ENCODE assay signal across 20 mouse cellular contexts in the genomic region with DNA sequence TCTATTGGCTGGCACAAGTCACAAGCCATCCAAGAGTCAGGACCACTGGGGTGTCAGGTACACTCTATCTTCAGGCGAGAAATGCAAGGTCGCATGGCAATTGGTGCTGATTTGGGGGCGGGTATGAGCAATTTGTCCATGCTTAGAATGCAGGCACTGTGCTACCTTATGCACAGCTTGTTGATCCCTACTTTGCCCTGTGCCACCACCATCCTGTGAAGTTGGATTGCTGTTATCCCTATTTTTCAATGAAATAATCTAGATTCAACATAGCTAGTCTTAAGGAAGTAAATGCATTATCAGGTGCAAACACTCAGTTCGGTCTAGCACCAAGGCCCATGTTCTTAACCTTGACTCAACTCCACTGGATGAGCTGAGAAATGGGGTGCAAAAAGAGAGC.
DNase-seq lines count a peak whose midpoint lies in the region; ATAC-seq and TF ChIP-seq lines count a peak whose summit lies in the region.
"Had no signal": no experiment of that assay in that cellular context is flagged by ENCODE, and none has a peak within 500 bp of the region (broad histone marks: within the 10 kb centered on the region; RNA-seq: fewer than 3 reads in every experiment).

No protein-coding gene starts in this region.

- TF ChIP-seq CTCF in MEL (IDR thresholded peaks at IDR 0.05 in 2 of 3, conservative IDR thresholded peaks at IDR 0.05 in 1 of 3; ENCODE audit: control insufficient read depth in 1 of 3, insufficient read depth in 1 of 3, low read depth in 2 of 3, low read length in 3 of 3, poor library complexity in 1 of 3, severe bottlenecking in 1 of 3), result no peak
- no peak for TF ChIP-seq CTCF in stomach, postnatal 0 days (IDR thresholded peaks at IDR 0.05; ENCODE audit: low read depth)

- H3K9me3 ChIP-seq in MEL (replicated peaks; ENCODE audit: insufficient read depth, low read length), result no peaks in the 10 kb centered on the region
- H3K9me3 ChIP-seq in stomach, postnatal 0 days (ENCODE audit: control insufficient read depth, low read length), result no peaks in the 10 kb centered on the region
- H3K9me3 ChIP-seq in forebrain, embryonic 14.5 days (replicated peaks; ENCODE audit: control insufficient read depth, low read length), result no peaks in the 10 kb centered on the region
- no peaks in the 10 kb centered on the region for H3K9me3 ChIP-seq in hindbrain, embryonic 11.5 days (ENCODE audit: control insufficient read depth, low read length)
- H3K9me3 ChIP-seq: G1E had no signal

- WGBS in stomach, postnatal 0 days, result 84% methylated on average over 4 of the region's 4 CpGs
- WGBS in forebrain, embryonic 14.5 days, result 98% methylated on average over 4 of the region's 4 CpGs
- WGBS in hindbrain, embryonic 11.5 days, result 98% methylated on average over 4 of the region's 4 CpGs

- H3K36me3 ChIP-seq in MEL (ENCODE audit: control insufficient read depth in 1 of 2, insufficient read depth in 2 of 2, low read length in 2 of 2), result 0 out of 4 replicates have a peak, but pooled peaks cover 0 to 1% of the 10 kb centered on the region in 2 experiments
- no peaks in the 10 kb centered on the region for H3K36me3 ChIP-seq in stomach, postnatal 0 days (ENCODE audit: control insufficient read depth, insufficient read depth, low read length)
- H3K36me3 ChIP-seq in forebrain, embryonic 14.5 days (ENCODE audit: control insufficient read depth, insufficient read depth, low read length), result no peaks in the 10 kb centered on the region
- H3K36me3 ChIP-seq in hindbrain, embryonic 11.5 days (ENCODE audit: control insufficient read depth, insufficient read depth, low read length), result no peaks in the 10 kb centered on the region
- H3K36me3 ChIP-seq: G1E had no signal

- DNase-seq in MEL (ENCODE audit: low read depth, low spot score), result peak; percentile 44
- DNase-seq in stomach, postnatal 0 days (ENCODE audit: low spot score), result no peak
- DNase-seq in forebrain, embryonic 14.5 days (ENCODE audit: low spot score), result no peak
- DNase-seq in hindbrain, embryonic 11.5 days (ENCODE audit: low spot score), result no peak
- DNase-seq: adrenal gland, adult 2 months; adrenal gland, adult 8-10 months; adrenal gland, postnatal 10 days; adrenal gland, postnatal 14 days; adrenal gland, postnatal 25 days; adrenal gland, postnatal 36 days; B cell, adult 2 months; cerebellum, adult 11 months; cerebellum, adult 11-12 months; cerebellum, adult 18-20 months; cerebellum, adult 2 months had no signal

- H3K79me2 ChIP-seq in MEL (ENCODE audit: control insufficient read depth, insufficient read depth, low read length, poor library complexity), result no peaks in the 10 kb centered on the region

- TF ChIP-seq POLR2A in MEL (IDR thresholded peaks at IDR 0.05; ENCODE audit: control insufficient read depth in 1 of 2, insufficient read depth in 1 of 2, low read depth in 1 of 2, low read length in 2 of 2, poor library complexity in 1 of 2), result no peak; a peak in 1 of 4 replicates

- H3K27ac ChIP-seq in MEL (ENCODE audit: control insufficient read depth, low read depth, low read length), result no peak overlapping the region
- H3K27ac ChIP-seq in stomach, postnatal 0 days (replicated peaks), result no peak overlapping the region
- no peak overlapping the region for H3K27ac ChIP-seq in forebrain, embryonic 14.5 days (ENCODE audit: low read depth, low read length)
- no peak overlapping the region for H3K27ac ChIP-seq in hindbrain, embryonic 11.5 days (ENCODE audit: low read depth, low read length)

- H3K27me3 ChIP-seq in MEL (ENCODE audit: control insufficient read depth in 1 of 2, insufficient read depth in 2 of 2, low read length in 2 of 2), result no peaks in the 10 kb centered on the region
- H3K27me3 ChIP-seq in stomach, postnatal 0 days (ENCODE audit: control insufficient read depth, insufficient read depth, low read length), result no peaks in the 10 kb centered on the region
- no peaks in the 10 kb centered on the region for H3K27me3 ChIP-seq in forebrain, embryonic 14.5 days (replicated peaks; ENCODE audit: control insufficient read depth, insufficient read depth, low read length)
- no peaks in the 10 kb centered on the region for H3K27me3 ChIP-seq in hindbrain, embryonic 11.5 days (ENCODE audit: control insufficient read depth, insufficient read depth, low read length)
- H3K27me3 ChIP-seq: CH12.LX, Patski had no signal

- TF ChIP-seq RAD21 in MEL (IDR thresholded peaks at IDR 0.05; ENCODE audit: low read depth, low read length), result no peak

- TF ChIP-seq EP300 in MEL (IDR thresholded peaks at IDR 0.05; ENCODE audit: low read depth in 1 of 2, low read length in 2 of 2), result no peak
- no peak for TF ChIP-seq EP300 in stomach, postnatal 0 days (optimal IDR thresholded peaks at IDR 0.05)

- no peaks in the 10 kb centered on the region for H3K4me1 ChIP-seq in MEL (ENCODE audit: control insufficient read depth in 1 of 2, insufficient read depth in 2 of 2, low read length in 2 of 2)
- H3K4me1 ChIP-seq in stomach, postnatal 0 days (replicated peaks; ENCODE audit: control insufficient read depth, insufficient read depth), result no peaks in the 10 kb centered on the region
- no peaks in the 10 kb centered on the region for H3K4me1 ChIP-seq in forebrain, embryonic 14.5 days (ENCODE audit: control insufficient read depth, insufficient read depth, low read length)
- no peaks in the 10 kb centered on the region for H3K4me1 ChIP-seq in hindbrain, embryonic 11.5 days (replicated peaks; ENCODE audit: control insufficient read depth, insufficient read depth, low read length)

- ATAC-seq in stomach, postnatal 0 days (ENCODE audit: low FRiP score, low TSS enrichment), result peak; percentile 43; the same call in 1 of the 2 replicates
- no peak for ATAC-seq in forebrain, embryonic 14.5 days
- no peak for ATAC-seq in hindbrain, embryonic 11.5 days (ENCODE audit: low FRiP score)
- ATAC-seq: activated CD4-positive, CD25-positive, alpha-beta regulatory T cell, adult 4 months; CD4-positive, CD25-positive, alpha-beta regulatory T cell, adult 4 months; Patski had no signal

- H3K4me2 ChIP-seq in stomach, postnatal 0 days (replicated peaks; ENCODE audit: low read depth), result no peak overlapping the region
- no peak overlapping the region for H3K4me2 ChIP-seq in forebrain, embryonic 14.5 days (ENCODE audit: low read length)
- no peak overlapping the region for H3K4me2 ChIP-seq in hindbrain, embryonic 11.5 days (replicated peaks; ENCODE audit: low read depth, low read length)

- no peak overlapping the region for H3K9ac ChIP-seq in MEL (ENCODE audit: control insufficient read depth, low read depth, low read length, poor library complexity, severe bottlenecking)
- no peak overlapping the region for H3K9ac ChIP-seq in stomach, postnatal 0 days (ENCODE audit: low read length)
- no peak overlapping the region for H3K9ac ChIP-seq in forebrain, embryonic 14.5 days (ENCODE audit: low read length)
- H3K9ac ChIP-seq in hindbrain, embryonic 11.5 days (ENCODE audit: low read depth, low read length), result no peak overlapping the region

- H3K4me3 ChIP-seq in MEL (ENCODE audit: control insufficient read depth in 1 of 2, insufficient read depth in 1 of 2, low read depth in 2 of 2, low read length in 2 of 2), result no peak overlapping the region
- H3K4me3 ChIP-seq in stomach, postnatal 0 days (ENCODE audit: low read depth, low read length), result no peak overlapping the region
- no peak overlapping the region for H3K4me3 ChIP-seq in forebrain, embryonic 14.5 days (ENCODE audit: low read depth, low read length)
- no peak overlapping the region for H3K4me3 ChIP-seq in hindbrain, embryonic 11.5 days (ENCODE audit: low read depth, low read length)

TF ChIP-seq in MEL, 35 proteins besides CTCF, POLR2A, EP300 and RAD21:
- TF ChIP-seq POLR2AphosphoS2 (IDR thresholded peaks at IDR 0.05; ENCODE audit: low read length) (peak; percentile 72), POLR2AphosphoS5 (IDR thresholded peaks at IDR 0.05; ENCODE audit: borderline replicate concordance, low read depth, low read length) (peak; percentile 78; the same call in 1 of the 2 replicates), SMC3 (IDR thresholded peaks at IDR 0.05; ENCODE audit: low read depth, low read length) (no peak), CHD1 (IDR thresholded peaks at IDR 0.05; ENCODE audit: low read depth, low read length) (0 out of 2 replicates have a peak, but pooled peaks have one; percentile 28)
